Comparison of ENCODE assay signal across 8 mouse cellular contexts in genomic region chr4:155246691-155247105, GRCm38 (mm10). TPM values are rescaled to one million over a fixed set of nuclear protein-coding genes. Genes with fewer than 3 reads are reported as not detected.
DNase-seq lines count a peak whose midpoint lies in the region; ATAC-seq lines count a peak whose summit lies in the region.

No protein-coding gene starts in this region.

- DNase-seq in kidney, adult 11 months, result peak; percentile 46
- DNase-seq in kidney, adult 9 months, result no peak
- DNase-seq in cerebellum, adult 11-12 months, result peak; percentile 89
- DNase-seq in gastrocnemius, postnatal 25 days, result peak; percentile 78
- DNase-seq in layer of hippocampus, postnatal 10 days (ENCODE audit: low spot score in 2 of 2), result peak; percentile 75 to 79
- peak; percentile 82 for DNase-seq in right cerebral cortex, adult 2 months (ENCODE audit: low spot score in 2 of 2)
- DNase-seq in embryo, embryonic 10 days (ENCODE audit: low spot score), result no peak

- no peak for ATAC-seq in erythroblast, adult 5-6 weeks (replicated peaks; ENCODE audit: low FRiP score, poor library complexity, severe bottlenecking)

RNA-seq across cellular contexts. Expression of gene Faap20, which starts 2.9 kb away (rescaled TPM):
- 1 to 10 TPM; 5.3 to 8.2 TPM for total RNA-seq in gastrocnemius, postnatal 25 days (2021)
- total RNA-seq in layer of hippocampus, postnatal 10 days (2021), result 10 to 100 TPM; 22.2 to 24.3 TPM
- total RNA-seq in erythroblast, adult 5-6 weeks (2015; ENCODE audit: low replicate concordance), result 5.4 and 8.1 TPM in 2 replicates
- 2.9 and 3.5 TPM in 2 replicates for total RNA-seq in erythroblast, adult 5-6 weeks (2017; ENCODE audit: low replicate concordance)

RNA-seq across cellular contexts. Expression of gene Ski, which starts 24.3 kb away (rescaled TPM):
- 10 to 100 TPM; 31.3 to 34.7 TPM for total RNA-seq in gastrocnemius, postnatal 25 days (2021)
- total RNA-seq in layer of hippocampus, postnatal 10 days (2021), result 100 to 1,000 TPM; 118 TPM
- total RNA-seq in erythroblast, adult 5-6 weeks (2015; ENCODE audit: low replicate concordance), result 8.8 and 10.8 TPM in 2 replicates
- total RNA-seq in erythroblast, adult 5-6 weeks (2017; ENCODE audit: low replicate concordance), result 2.8 and 3.4 TPM in 2 replicates

Comparison
In these comparisons a context has a peak if more than half of its experiments do, and no peak if none do; other contexts are left out.
1. DNase-seq: peak in kidney, adult 11 months (single experiment), cerebellum, adult 11-12 months (single experiment), gastrocnemius, postnatal 25 days (single experiment), layer of hippocampus, postnatal 10 days (2 of 2) and right cerebral cortex, adult 2 months (2 of 2); none in kidney, adult 9 months (single experiment) and embryo, embryonic 10 days (single experiment).